Mouse (Mus musculus) thymus, adult 18-20 months (tissue): ENCODE measurements around the gene Hdx.

Source experiments
- DNase-seq, 2 experiments: peaks; one replicate each; pipeline ENCODE4 v3.0.0; 2022; ENCODE audit warnings: mixed read lengths in 2 of 2

The Hdx gene

GRCm38 (mm10) chrX:111696356-111697282 lies at the start of gene Hdx:
Hdx (minus strand) TSS chrX:111697079.
- DNase-seq, result no peak

DNA sequence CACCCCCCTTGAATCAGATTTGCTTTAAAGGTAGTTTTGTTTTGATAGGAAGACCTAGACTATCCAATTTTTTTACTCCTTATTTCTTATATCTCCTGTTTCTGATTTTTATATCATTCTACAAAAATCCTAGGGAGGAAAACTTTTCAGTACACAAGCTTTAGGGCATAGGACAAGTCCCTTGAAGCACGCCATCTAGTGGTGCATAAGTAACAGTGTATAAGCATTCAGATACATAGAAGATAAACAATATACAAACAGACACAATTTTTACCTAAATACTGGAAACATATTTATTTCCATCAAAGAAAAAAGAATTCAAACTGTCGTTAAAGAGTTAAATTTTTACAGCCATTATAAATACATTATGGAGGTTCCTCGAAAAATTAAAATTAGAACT lies 11.2 kb downstream of the Hdx start:
- no peak for DNase-seq

GRCm38 (mm10) chrX:111671685-111672084 lies 25.2 kb downstream of the Hdx start:
- DNase-seq, result no peak

DNA sequence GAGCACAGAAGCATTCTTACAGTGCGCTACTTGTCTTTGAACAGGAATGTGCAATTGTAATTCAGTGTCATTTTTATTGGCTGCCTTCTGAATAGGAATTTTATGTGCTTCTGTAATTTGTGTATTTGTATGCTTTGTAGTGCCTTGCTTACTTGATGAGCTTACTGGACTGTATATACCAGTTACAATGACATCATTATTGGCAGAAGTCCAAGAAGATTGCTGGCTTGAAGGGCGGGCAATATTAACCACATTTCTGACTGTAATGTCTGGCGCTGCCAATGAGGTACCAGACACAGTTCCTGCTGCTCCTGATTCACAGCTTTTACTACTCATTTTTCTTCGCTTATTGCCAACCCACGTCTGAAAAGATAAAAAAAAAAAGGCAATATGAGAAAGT lies 36.5 kb downstream of the Hdx start:
- DNase-seq, result no peak

GRCm38 (mm10) chrX:111658671-111659070 lies 38.2 kb downstream of the Hdx start:
- no peak for DNase-seq

- no peak for DNase-seq
Observed at GRCm38 (mm10) chrX:111644945-111645344, 51.9 kb downstream of the Hdx start.

GRCm38 (mm10) chrX:111640616-111641015 lies 56.3 kb downstream of the Hdx start:
- DNase-seq, result no peak

- DNase-seq, result no peak
Observed at GRCm38 (mm10) chrX:111597631-111598161, 99.2 kb downstream of the Hdx start.

DNA sequence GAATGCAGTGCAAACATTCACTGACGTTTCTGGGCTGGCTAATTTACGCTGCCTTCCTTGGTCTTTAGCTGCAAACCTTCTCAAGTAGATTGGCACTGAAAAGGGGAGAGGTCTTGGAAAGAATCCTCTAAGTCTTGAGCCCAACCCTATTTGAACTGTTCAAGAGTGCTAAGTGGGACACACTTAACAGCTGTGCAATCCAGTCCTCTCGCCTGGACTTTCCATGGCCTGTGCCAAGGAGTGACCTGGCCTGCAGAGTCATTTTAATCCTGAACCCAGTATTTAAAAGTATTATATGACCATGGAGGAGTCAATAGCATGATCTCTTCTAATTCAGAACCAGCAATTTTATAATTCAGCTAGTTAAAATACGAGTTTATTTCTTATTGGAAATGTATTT lies 109.3 kb downstream of the Hdx start:
- DNase-seq, result no peak

GRCm38 (mm10) chrX:111577044-111577443 lies 119.8 kb downstream of the Hdx start:
- DNase-seq, result no peak

DNA sequence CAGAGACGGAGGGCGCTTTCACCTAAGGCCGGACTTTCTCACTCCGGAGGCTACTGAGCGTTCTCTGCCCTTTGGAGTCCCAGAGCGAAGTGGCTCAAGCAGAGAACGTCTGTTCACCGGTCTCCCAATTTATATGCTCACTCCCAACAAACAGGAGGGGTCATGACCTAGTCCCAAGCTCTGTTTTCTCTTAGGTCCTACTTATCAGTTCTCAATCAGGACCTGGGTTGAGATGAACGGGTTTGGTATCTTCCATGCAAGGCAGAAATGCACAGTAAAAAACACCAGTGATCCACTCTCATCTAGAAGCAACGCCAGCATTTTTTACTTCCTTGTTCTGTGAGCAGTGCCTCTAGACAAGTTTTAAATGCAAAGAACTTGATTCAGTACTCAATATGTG lies 159.0 kb downstream of the Hdx start, which contains the start of gene Rps6ka6:
Gene Rps6ka6, minus strand, starts transcription at position 101 of the 400 bp plus-strand sequence.
- no peak for DNase-seq
